In the genomic region with DNA sequence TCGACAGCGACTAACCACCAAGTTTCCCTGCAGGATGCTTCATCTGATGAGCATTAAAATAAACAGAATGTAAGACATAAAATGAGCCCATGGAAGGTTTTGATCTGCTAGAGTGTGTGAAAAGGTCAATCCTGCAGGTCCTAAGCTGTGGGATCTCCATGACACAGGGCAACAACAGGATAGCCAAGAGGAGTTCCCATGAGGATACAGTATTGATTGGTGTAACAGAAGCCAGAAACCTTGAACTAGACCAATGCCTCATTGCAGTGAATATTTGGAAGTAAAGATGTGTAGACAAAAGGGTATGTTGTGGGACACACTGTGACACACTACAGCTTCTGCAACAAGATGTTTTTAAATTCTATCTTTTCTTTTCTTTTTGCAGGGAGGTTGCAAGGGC, we compare ENCODE assay signal across 16 mouse cellular contexts.
"Had no signal": no experiment of that assay in that cellular context is flagged by ENCODE, and none has a peak within 500 bp of the region (broad histone marks: within the 10 kb centered on the region; RNA-seq: fewer than 3 reads in every experiment).

No protein-coding gene starts in this region.

- DNase-seq: lung, embryonic 14.5 days; lung, postnatal 4 days; midbrain, embryonic 14.5 days; retina, postnatal 1 day; right cerebral cortex, adult 18-20 months; right cerebral cortex, postnatal 25 days; right cerebral cortex, postnatal 4 days; spleen, adult 18-20 months; thymus, adult 18-20 months; thymus, postnatal 14 days; thymus, postnatal 36 days had no signal

- H3K27me3 ChIP-seq: midbrain, embryonic 12.5 days; neural tube, embryonic 13.5 days; neural tube, embryonic 15.5 days had no signal

- H3K4me3 ChIP-seq: midbrain, embryonic 10.5 days; midbrain, embryonic 12.5 days; myocyte; neural tube, embryonic 13.5 days; neural tube, embryonic 15.5 days had no signal

- H3K9ac ChIP-seq: lung, embryonic 14.5 days; midbrain, embryonic 12.5 days; neural tube, embryonic 13.5 days; neural tube, embryonic 15.5 days had no signal

- H3K4me1 ChIP-seq: midbrain, embryonic 10.5 days; midbrain, embryonic 12.5 days; neural tube, embryonic 13.5 days; neural tube, embryonic 15.5 days had no signal

- H3K27ac ChIP-seq: midbrain, embryonic 10.5 days; midbrain, embryonic 12.5 days; neural tube, embryonic 13.5 days; neural tube, embryonic 15.5 days had no signal
